Mouse (Mus musculus) cortical plate, adult 2 months (tissue): ENCODE data around the gene Ttc28.

ENCODE experiments used
- CTCF ChIP-seq: fragments of 200-500 bp; IDR thresholded peaks from 2 replicates; pipeline ENCODE4 v1.5.1; 2011; ENCODE audit warnings: mild to moderate bottlenecking, control low read depth, low read length; ENCODE audit not compliant: insufficient read depth; ENCODE audit errors: extremely low read depth
- POLR2A ChIP-seq: fragments of 200-500 bp; IDR thresholded peaks from 2 replicates; pipeline ENCODE4 v1.6.1; 2011; ENCODE audit warnings: mild to moderate bottlenecking, low read length, control low read depth; ENCODE audit not compliant: insufficient read depth; ENCODE audit errors: extremely low read depth

DNA sequence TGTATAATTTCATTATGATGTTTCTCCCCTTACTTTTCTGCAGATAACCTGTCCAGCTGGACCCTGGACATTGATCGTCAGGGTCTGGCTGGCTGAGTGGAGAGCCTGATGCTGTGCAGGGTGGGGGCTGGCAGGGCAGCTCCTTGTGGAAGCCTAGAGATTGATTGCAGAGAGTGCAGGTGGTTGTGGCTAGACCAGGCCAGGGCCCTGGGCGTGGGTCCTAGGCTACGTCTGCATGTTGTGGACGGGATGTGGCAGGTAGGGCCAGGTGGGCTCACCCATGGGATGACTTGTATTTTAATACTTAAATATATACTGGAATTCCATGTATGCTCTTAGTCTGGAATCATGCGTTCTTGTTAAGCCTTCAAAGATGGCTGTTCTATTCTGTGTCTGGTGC is 201.0 kb downstream of the Ttc28 start:
- TF ChIP-seq CTCF (no peak), POLR2A (no peak)
